ENCODE assay signal across 7 mouse cellular contexts in genomic region chr7:45333431-45333982, GRCm38 (mm10). TPM values are rescaled to one million over a fixed set of nuclear protein-coding genes. Genes with fewer than 3 reads are reported as not detected.
DNase-seq lines count a peak whose midpoint lies in the region; ATAC-seq lines count a peak whose summit lies in the region.

TSS of gene Trpm4 (minus strand) at chr7:45333780.

- peak within 1 kb of the TSS; percentile 89 for H3K27ac ChIP-seq in intestine, embryonic 14.5 days (ENCODE audit: low read depth)
- peak within 1 kb of the TSS; percentile 85 for H3K27ac ChIP-seq in limb, embryonic 10.5 days
- no peak within 1 kb of the TSS for H3K27ac ChIP-seq in midbrain, embryonic 11.5 days (ENCODE audit: low read depth, low read length)

- intact Hi-C loops in gastrocnemius, postnatal 36 days (cut with DNase I): no loop called here

- H3K9ac ChIP-seq in intestine, embryonic 14.5 days (ENCODE audit: low read length): peak within 1 kb of the TSS; percentile 69
- H3K9ac ChIP-seq in midbrain, embryonic 11.5 days (ENCODE audit: low read length): peak within 1 kb of the TSS; percentile 71

- H3K36me3 ChIP-seq in intestine, embryonic 14.5 days (ENCODE audit: control insufficient read depth, insufficient read depth, low read length): no peaks in the 10 kb centered on the region
- no peaks in the 10 kb centered on the region for H3K36me3 ChIP-seq in limb, embryonic 10.5 days
- H3K36me3 ChIP-seq in midbrain, embryonic 11.5 days (ENCODE audit: control insufficient read depth, insufficient read depth, low read length): no peaks in the 10 kb centered on the region

- H3K4me1 ChIP-seq in intestine, embryonic 14.5 days (replicated peaks; ENCODE audit: control insufficient read depth, insufficient read depth, low read length): peaks cover 36% of the 10 kb centered on the region
- H3K4me1 ChIP-seq in limb, embryonic 10.5 days: peaks cover 51% of the 10 kb centered on the region
- H3K4me1 ChIP-seq in midbrain, embryonic 11.5 days (ENCODE audit: control insufficient read depth, insufficient read depth, low read length): peaks cover 15% of the 10 kb centered on the region

- no peaks in the 10 kb centered on the region for H3K9me3 ChIP-seq in intestine, embryonic 14.5 days (ENCODE audit: control insufficient read depth, low read length)
- H3K9me3 ChIP-seq in limb, embryonic 10.5 days (replicated peaks): no peaks in the 10 kb centered on the region
- no peaks in the 10 kb centered on the region for H3K9me3 ChIP-seq in midbrain, embryonic 11.5 days (ENCODE audit: control insufficient read depth, low read length)

- H3K4me3 ChIP-seq in intestine, embryonic 14.5 days (ENCODE audit: low read depth, low read length): peak within 1 kb of the TSS; percentile 65
- H3K4me3 ChIP-seq in limb, embryonic 10.5 days: peak within 1 kb of the TSS; percentile 72
- peak within 1 kb of the TSS; percentile 55 for H3K4me3 ChIP-seq in midbrain, embryonic 11.5 days (ENCODE audit: low read depth, low read length)

- no peaks in the 10 kb centered on the region for H3K27me3 ChIP-seq in intestine, embryonic 14.5 days (replicated peaks; ENCODE audit: control insufficient read depth, insufficient read depth, low read length)
- H3K27me3 ChIP-seq in limb, embryonic 10.5 days (ENCODE audit: low read depth, poor library complexity, severe bottlenecking): peaks cover 30% of the 10 kb centered on the region
- no peaks in the 10 kb centered on the region; the same call in 1 of the 2 replicates for H3K27me3 ChIP-seq in midbrain, embryonic 11.5 days (ENCODE audit: control insufficient read depth, insufficient read depth, low read length)

- under 1% methylated on average over 38 of the region's 38 CpGs for WGBS in intestine, embryonic 14.5 days
- under 1% methylated on average over 38 of the region's 38 CpGs for WGBS in limb, embryonic 10.5 days
- WGBS in midbrain, embryonic 11.5 days: under 1% methylated on average over 38 of the region's 38 CpGs

- peak; percentile 65 for ATAC-seq in intestine, embryonic 14.5 days (replicated peaks; ENCODE audit: low FRiP score, low TSS enrichment, low read depth)
- ATAC-seq in midbrain, embryonic 11.5 days (ENCODE audit: low FRiP score): peak; percentile 65

- H3K4me2 ChIP-seq in intestine, embryonic 14.5 days (ENCODE audit: low read length): peak within 1 kb of the TSS; percentile 93
- H3K4me2 ChIP-seq in midbrain, embryonic 11.5 days: peak within 1 kb of the TSS; percentile 93

- peak; percentile 84 to 86 for DNase-seq in adrenal gland, adult 18-20 months (ENCODE audit: low spot score in 2 of 2)
- peak; percentile 85 for DNase-seq in embryo, embryonic 10.5 days (ENCODE audit: low spot score)
- peak; percentile 83 to 88 for DNase-seq in gastrocnemius, postnatal 36 days
- peak; percentile 97 for DNase-seq in intestine, embryonic 14.5 days (ENCODE audit: low spot score)
- peak; percentile 89 for DNase-seq in limb, embryonic 10.5 days (ENCODE audit: low spot score)
- DNase-seq in midbrain, embryonic 11.5 days (ENCODE audit: low spot score, missing footprints): peak; percentile 96
- peak; percentile 58 for DNase-seq in spleen, adult 12 weeks (ENCODE audit: low spot score)

RNA-seq across cellular contexts. Expression of gene Trpm4, which starts in this region (rescaled TPM):
- total RNA-seq in adrenal gland, adult 18-20 months (2021): 10 to 100 TPM in 1 of 2 experiments, 1 to 10 TPM in 1; 7.8 to 11.0 TPM
- total RNA-seq in gastrocnemius, postnatal 36 days (2021): 10 to 100 TPM; 20.1 to 20.7 TPM
- polyA plus RNA-seq in intestine, embryonic 14.5 days (2014; fragmentation: Nextera tagmentation; extraction: Ambion mirVana): 18.7 and 21.3 TPM in 2 replicates
- polyA plus RNA-seq in limb, embryonic 10.5 days (2016; fragmentation: Nextera tagmentation; extraction: Ambion mirVana): 5.2 and 8.4 TPM in 2 replicates
- polyA plus RNA-seq in midbrain, embryonic 11.5 days (2014; fragmentation: Nextera tagmentation; extraction: Ambion mirVana): 4.4 and 6.1 TPM in 2 replicates
